Mouse (Mus musculus) cerebellum, adult 18-20 months (tissue): ENCODE measurements around the gene Camta1.

Experiments
- DNase-seq, 2 experiments: peaks; one replicate each; pipeline ENCODE4 v3.0.0; 2021

The Camta1 gene

GRCm38 (mm10) chr4:151185750-151186149 is 675.9 kb downstream of the Camta1 start:
- no peak for DNase-seq

GRCm38 (mm10) chr4:151180394-151180902 is 681.2 kb downstream of the Camta1 start:
- DNase-seq = no peak

- no peak for DNase-seq
Measured at GRCm38 (mm10) chr4:151179639-151180038, 682.0 kb downstream of the Camta1 start.

- DNase-seq = peak; percentile 37 to 48
Measured at GRCm38 (mm10) chr4:151178970-151179378, 682.7 kb downstream of the Camta1 start.

GRCm38 (mm10) chr4:151172526-151172925 is 689.1 kb downstream of the Camta1 start:
- no peak for DNase-seq

- no peak for DNase-seq
Measured at GRCm38 (mm10) chr4:151171117-151171516, 690.6 kb downstream of the Camta1 start.

- DNase-seq = no peak
Measured at GRCm38 (mm10) chr4:151170658-151171057, 691.0 kb downstream of the Camta1 start.

GRCm38 (mm10) chr4:151166969-151167368 is 694.7 kb downstream of the Camta1 start:
- no peak for DNase-seq

GRCm38 (mm10) chr4:151165539-151165938 is 696.1 kb downstream of the Camta1 start:
- peak; percentile 96 to 99 for DNase-seq

- no peak for DNase-seq
Measured at GRCm38 (mm10) chr4:151164309-151164708, 697.4 kb downstream of the Camta1 start.

GRCm38 (mm10) chr4:151161869-151162268 is 699.8 kb downstream of the Camta1 start:
- DNase-seq = no peak

GRCm38 (mm10) chr4:151160932-151161331 is 700.7 kb downstream of the Camta1 start:
- peak in 1 of 2 experiments; percentile 47 for DNase-seq

- no peak for DNase-seq
Measured at GRCm38 (mm10) chr4:151160476-151160875, 701.2 kb downstream of the Camta1 start.

- no peak for DNase-seq
Measured at GRCm38 (mm10) chr4:151158250-151158649, 703.4 kb downstream of the Camta1 start.

GRCm38 (mm10) chr4:151156904-151157303 is 704.8 kb downstream of the Camta1 start:
- peak; percentile 89 to 94 for DNase-seq

GRCm38 (mm10) chr4:151155587-151155986 is 706.1 kb downstream of the Camta1 start:
- DNase-seq = no peak

GRCm38 (mm10) chr4:151154306-151154705 is 707.4 kb downstream of the Camta1 start:
- no peak for DNase-seq

GRCm38 (mm10) chr4:151152010-151152409 is 709.7 kb downstream of the Camta1 start:
- DNase-seq = no peak

GRCm38 (mm10) chr4:151150842-151151241 is 710.8 kb downstream of the Camta1 start:
- no peak for DNase-seq

GRCm38 (mm10) chr4:151150115-151150514 is 711.6 kb downstream of the Camta1 start:
- no peak for DNase-seq

GRCm38 (mm10) chr4:151147541-151147940 is 714.1 kb downstream of the Camta1 start:
- DNase-seq = no peak

- no peak for DNase-seq
Measured at GRCm38 (mm10) chr4:151144121-151144520, 717.6 kb downstream of the Camta1 start.

- peak; percentile 98 to 99 for DNase-seq
Measured at GRCm38 (mm10) chr4:151141196-151141880, 720.3 kb downstream of the Camta1 start.

GRCm38 (mm10) chr4:151140368-151140982 is 721.2 kb downstream of the Camta1 start:
- DNase-seq = peak; percentile 80 to 81
